Mouse (Mus musculus) 416B (cell line): ENCODE measurements at regions not wholly inside any gene's neighbourhood (a gene's known extent, or its start where the extent isn't known, plus 50 kb on each side); places are given as distances from the start of the nearest gene placed in this dataset.
"Not testable (repeated sequence)": the region's sequence is repeated elsewhere in the genome, so short reads cannot be mapped to it uniquely, and the experiment has no call there.

Experiments
- DNase-seq: peaks from one replicate; pipeline ENCODE4 v3.0.0; 2011; ENCODE audit warnings: low read depth

- no peak for DNase-seq
These were observed 396.9 kb downstream of the Med10 start for GRCm38 (mm10) chr13:70199087-70199486.

GRCm38 (mm10) chr13:70205334-70205733 lies 403.1 kb downstream of the Med10 start:
- no peak for DNase-seq

- no peak for DNase-seq
These were observed 408.0 kb downstream of the Med10 start for GRCm38 (mm10) chr13:70210158-70210557.

GRCm38 (mm10) chr13:70213017-70213416 lies 410.8 kb downstream of the Med10 start:
- DNase-seq: no peak

- no peak for DNase-seq
These were observed 411.4 kb downstream of the Med10 start for GRCm38 (mm10) chr13:70213622-70214021.

GRCm38 (mm10) chr13:70214022-70214654 lies 411.9 kb downstream of the Med10 start:
- DNase-seq: no peak

GRCm38 (mm10) chr13:70216134-70216533 lies 413.9 kb downstream of the Med10 start:
- DNase-seq: no peak

GRCm38 (mm10) chr13:70217429-70218133 lies 415.4 kb downstream of the Med10 start:
- DNase-seq: no peak

GRCm38 (mm10) chr13:70223485-70223884 lies 413.9 kb downstream of the Ice1 start:
- no peak for DNase-seq

GRCm38 (mm10) chr13:70227167-70227566 lies 410.3 kb downstream of the Ice1 start:
- DNase-seq: no peak

GRCm38 (mm10) chr13:70233896-70234799 lies 403.3 kb downstream of the Ice1 start:
- DNase-seq: no peak

- DNase-seq: no peak
These were observed 393.8 kb downstream of the Ice1 start for GRCm38 (mm10) chr13:70243598-70244157.

GRCm38 (mm10) chr13:70260003-70260496 lies 377.4 kb downstream of the Ice1 start:
- DNase-seq: no peak

GRCm38 (mm10) chr13:70263654-70264053 lies 373.8 kb downstream of the Ice1 start:
- DNase-seq: no peak

GRCm38 (mm10) chr13:70276884-70277378 lies 360.5 kb downstream of the Ice1 start:
- DNase-seq: not testable (repeated sequence)

- no peak for DNase-seq
These were observed 359.5 kb downstream of the Ice1 start for GRCm38 (mm10) chr13:70277667-70278591.

GRCm38 (mm10) chr13:70281051-70281847 lies 356.2 kb downstream of the Ice1 start:
- DNase-seq: no peak

GRCm38 (mm10) chr13:70282731-70283130 lies 354.7 kb downstream of the Ice1 start:
- no peak for DNase-seq

GRCm38 (mm10) chr13:70283231-70283630 lies 354.2 kb downstream of the Ice1 start:
- DNase-seq: no peak

GRCm38 (mm10) chr13:70292713-70293112 lies 344.7 kb downstream of the Ice1 start:
- DNase-seq: no peak
